Mouse (Mus musculus) bone marrow, adult 2 months (tissue): Measurements from ENCODE around the gene Acadm.

Experiments used
- CTCF ChIP-seq: fragments of 200-500 bp; IDR thresholded peaks from 2 replicates; pipeline ENCODE4 v1.5.1; 2011; ENCODE audit warnings: low read length, control low read depth; ENCODE audit not compliant: control insufficient read depth, insufficient read depth
- POLR2A ChIP-seq: fragments of 200-500 bp; IDR thresholded peaks from 2 replicates; pipeline ENCODE4 v1.6.1; 2011; ENCODE audit warnings: low read depth, mild to moderate bottlenecking, control low read depth, low read length, borderline replicate concordance; ENCODE audit not compliant: control insufficient read depth

DNA sequence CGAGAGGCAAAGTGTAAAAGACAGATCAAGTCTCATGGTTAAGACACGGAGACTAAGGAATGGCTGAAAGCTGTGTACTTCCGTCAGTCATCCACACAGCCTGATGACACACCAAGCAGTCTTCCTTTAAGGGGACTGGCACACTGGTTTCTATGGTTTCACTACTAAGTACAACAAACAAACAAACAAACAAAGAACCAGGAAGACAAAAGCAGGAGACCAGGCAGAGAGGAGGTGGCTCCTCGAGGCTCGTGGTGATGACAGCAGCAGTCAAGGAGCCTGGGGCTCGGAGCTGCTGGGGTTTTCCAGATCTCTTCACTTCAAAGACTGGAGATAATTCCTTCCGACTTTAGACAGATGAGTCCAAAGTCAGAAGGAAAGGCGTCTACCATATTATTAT is 4.4 kb downstream of the Acadm start:
- TF ChIP-seq POLR2A (no peak), CTCF (no peak)
